Mouse (Mus musculus) embryonic facial prominence, embryonic 14.5 days (tissue): ENCODE data around the gene Tada2a. TPM values are rescaled to one million over a fixed set of nuclear protein-coding genes. Genes with fewer than 3 reads are reported as not detected.

ENCODE experiments used
- ATAC-seq: fragments of 200-750 bp; cut with Nextera tagmentation; 2 replicates; pipeline ENCODE4 v1.8.0; 2017; ENCODE audit warnings: low read depth, moderate number of reproducible peaks, moderate TSS enrichment
- DNase-seq: peaks from one replicate; pipeline ENCODE4 v3.0.0-alpha.2; 2015; ENCODE audit warnings: low spot score
- H3K27ac ChIP-seq: fragments of 300-500 bp; sonication (generic); replicated peaks from 2 replicates; pipeline ENCODE4 v1.5.1; 2014; ENCODE audit warnings: low read depth, mild to moderate bottlenecking, low read length, moderate library complexity
- H3K27me3 ChIP-seq: fragments of 300-500 bp; sonication (generic); replicated peaks from 2 replicates; pipeline ENCODE4 v1.6.1; 2014; ENCODE audit warnings: low read length; ENCODE audit not compliant: control insufficient read depth, insufficient read depth
- H3K36me3 ChIP-seq: fragments of 300-500 bp; sonication (generic); 2 replicates; pipeline ENCODE4 v1.6.1; 2014; ENCODE audit warnings: low read length, mixed read lengths; ENCODE audit not compliant: control insufficient read depth, insufficient read depth
- H3K4me1 ChIP-seq: fragments of 300-500 bp; sonication (generic); 2 replicates; pipeline ENCODE4 v1.6.1; 2014; ENCODE audit warnings: antibody characterized with exemption, low read length; ENCODE audit not compliant: control insufficient read depth, insufficient read depth
- H3K4me2 ChIP-seq: fragments of 300-500 bp; sonication (generic); 2 replicates; pipeline ENCODE4 v1.6.1; 2014; ENCODE audit warnings: low read depth, mild to moderate bottlenecking, low read length, moderate library complexity, mixed read lengths
- H3K4me3 ChIP-seq: fragments of 300-500 bp; sonication (generic); 2 replicates; pipeline ENCODE4 v1.5.1; 2014; ENCODE audit warnings: low read depth, mild to moderate bottlenecking, low read length
- H3K9ac ChIP-seq: fragments of 300-500 bp; sonication (generic); 2 replicates; pipeline ENCODE4 v1.6.1; 2014; ENCODE audit warnings: low read depth, mild to moderate bottlenecking, low read length, moderate library complexity, mixed read lengths
- H3K9me3 ChIP-seq: fragments of 300-500 bp; sonication (generic); 2 replicates; pipeline ENCODE4 v1.6.1; 2016; ENCODE audit warnings: low read length; ENCODE audit not compliant: control insufficient read depth
- WGBS: fragments of 180-500 bp; shearing (Covaris S2); extraction: QIAGEN DNeasy Blood & Tissue Kit; methylation state at CpG from one replicate; pipeline ENCODE4 v1.1.7; 2014; 5-methylcytosine and 5-hydroxymethylcytosine counted together
- polyA plus RNA-seq: library from polyadenylated mRNA; unstranded; fragments of >200 nt; fragmentation: Nextera tagmentation; extraction: Ambion mirVana; gene quantifications from 2 replicates; pipeline ENCODE4 v1.2.1, GENCODE M21; 2014

Gene Tada2a
- polyA plus RNA-seq, 1 experiment from 2014 or later = 29.4 TPM

- peaks cover 12% of the 10 kb centered on the region for H3K4me1 ChIP-seq
- WGBS = 81% methylated on average over 3 of the region's 3 CpGs
Observed at GRCm38 (mm10) chr11:84063631-84064209, 65.7 kb downstream of the Tada2a start.

GRCm38 (mm10) chr11:84062805-84063204 is 66.6 kb downstream of the Tada2a start:
- Histone ChIP-seq H3K27ac (no peak overlapping the region), H3K4me2 (no peak overlapping the region), H3K4me3 (no peak overlapping the region), H3K9me3 (no peaks in the 10 kb centered on the region), H3K27me3 (peaks cover 9% of the 10 kb centered on the region), H3K9ac (no peak overlapping the region), H3K4me1 (peaks cover 9% of the 10 kb centered on the region), H3K36me3 (no peaks in the 10 kb centered on the region)
- 34% methylated on average over 2 of the region's 2 CpGs for WGBS
- peak; percentile 69 for DNase-seq
- peak; percentile 38; the same call in 1 of the 2 replicates for ATAC-seq

More at GRCm38 (mm10) chr11:84063631-84064209, 65.7 kb downstream of the Tada2a start:
- Histone ChIP-seq H3K4me2 (no peak overlapping the region), H3K27me3 (peaks cover 9% of the 10 kb centered on the region), H3K4me3 (no peak overlapping the region), H3K9me3 (no peaks in the 10 kb centered on the region), H3K36me3 (no peaks in the 10 kb centered on the region), H3K27ac (no peak overlapping the region), H3K9ac (no peak overlapping the region)
- ATAC-seq = no peak
- DNase-seq = no peak

GRCm38 (mm10) chr11:84061881-84062280 is 67.5 kb downstream of the Tada2a start:
- Histone ChIP-seq H3K9ac (no peak overlapping the region), H3K27ac (no peak overlapping the region), H3K9me3 (no peaks in the 10 kb centered on the region), H3K27me3 (0 out of 2 replicates have a peak, but pooled peaks cover 4% of the 10 kb centered on the region), H3K4me1 (peaks cover 9% of the 10 kb centered on the region), H3K4me2 (no peak overlapping the region), H3K4me3 (no peak overlapping the region), H3K36me3 (no peaks in the 10 kb centered on the region)
- ATAC-seq (no peak), DNase-seq (no peak)
- WGBS = 80% methylated on average over 2 of the region's 2 CpGs

GRCm38 (mm10) chr11:84060635-84061034 is 68.8 kb downstream of the Tada2a start:
- no peaks in the 10 kb centered on the region for H3K27me3 ChIP-seq
- H3K4me3 ChIP-seq = no peak overlapping the region
- ATAC-seq = no peak
- no peak overlapping the region for H3K4me2 ChIP-seq
- H3K9ac ChIP-seq = no peak overlapping the region
- no peak for DNase-seq
- no peak overlapping the region for H3K27ac ChIP-seq
- H3K36me3 ChIP-seq = no peaks in the 10 kb centered on the region
- no peaks in the 10 kb centered on the region for H3K9me3 ChIP-seq
- H3K4me1 ChIP-seq = 0 out of 2 replicates have a peak, but pooled peaks cover 5% of the 10 kb centered on the region
- whole genome bisulfite sequencing = 70% methylated on average over 6 of the region's 6 CpGs

GRCm38 (mm10) chr11:84059784-84060183 is 69.6 kb downstream of the Tada2a start:
- ATAC-seq = no peak
- WGBS = 91% methylated on average over 2 of the region's 2 CpGs
- Histone ChIP-seq H3K9ac (no peak overlapping the region), H3K36me3 (no peaks in the 10 kb centered on the region), H3K9me3 (no peaks in the 10 kb centered on the region), H3K27me3 (no peaks in the 10 kb centered on the region), H3K4me1 (0 out of 2 replicates have a peak, but pooled peaks cover 2% of the 10 kb centered on the region), H3K4me3 (no peak overlapping the region), H3K4me2 (no peak overlapping the region), H3K27ac (no peak overlapping the region)
- no peak for DNase-seq

- H3K9ac ChIP-seq = no peak overlapping the region
- H3K27me3 ChIP-seq = no peaks in the 10 kb centered on the region
- H3K27ac ChIP-seq = no peak overlapping the region
- WGBS = 93% methylated on average over 2 of the region's 2 CpGs
- no peaks in the 10 kb centered on the region for H3K9me3 ChIP-seq
- ATAC-seq (no peak), DNase-seq (no peak)
- H3K4me2 ChIP-seq = no peak overlapping the region
- H3K36me3 ChIP-seq = no peaks in the 10 kb centered on the region
- H3K4me3 ChIP-seq = no peak overlapping the region
- 0 out of 2 replicates have a peak, but pooled peaks cover under 1% of the 10 kb centered on the region for H3K4me1 ChIP-seq
Observed at GRCm38 (mm10) chr11:84057418-84057817, 72.0 kb downstream of the Tada2a start.

GRCm38 (mm10) chr11:84053524-84054163 is 75.8 kb downstream of the Tada2a start:
- ATAC-seq (no peak), DNase-seq (no peak)
- 57% methylated on average over 10 of the region's 10 CpGs for WGBS
- no peaks in the 10 kb centered on the region for H3K27me3 ChIP-seq
- no peak overlapping the region for H3K9ac ChIP-seq
- no peak overlapping the region for H3K4me3 ChIP-seq
- H3K9me3 ChIP-seq = no peaks in the 10 kb centered on the region
- no peaks in the 10 kb centered on the region for H3K36me3 ChIP-seq
- no peak overlapping the region for H3K4me2 ChIP-seq
- no peak overlapping the region for H3K27ac ChIP-seq
- H3K4me1 ChIP-seq = no peaks in the 10 kb centered on the region

GRCm38 (mm10) chr11:84053055-84053454 is 76.3 kb downstream of the Tada2a start:
- H3K4me1 ChIP-seq = no peaks in the 10 kb centered on the region
- DNase-seq = no peak
- H3K36me3 ChIP-seq = no peaks in the 10 kb centered on the region
- H3K4me2 ChIP-seq = no peak overlapping the region
- no peaks in the 10 kb centered on the region for H3K9me3 ChIP-seq
- H3K27me3 ChIP-seq = no peaks in the 10 kb centered on the region
- H3K27ac ChIP-seq = no peak overlapping the region
- no peak overlapping the region for H3K4me3 ChIP-seq
- H3K9ac ChIP-seq = no peak overlapping the region
- ATAC-seq = no peak
- 74% methylated on average over 7 of the region's 7 CpGs for WGBS

GRCm38 (mm10) chr11:84048411-84048810 is 81.0 kb downstream of the Tada2a start:
- WGBS = 69% methylated on average over 10 of the region's 10 CpGs
- Histone ChIP-seq H3K4me3 (no peak overlapping the region), H3K9me3 (no peaks in the 10 kb centered on the region), H3K4me2 (no peak overlapping the region), H3K4me1 (peaks cover 2% of the 10 kb centered on the region), H3K27ac (no peak overlapping the region), H3K36me3 (no peaks in the 10 kb centered on the region), H3K9ac (no peak overlapping the region), H3K27me3 (no peaks in the 10 kb centered on the region)
- DNase-seq (no peak), ATAC-seq (no peak)
